Mouse (Mus musculus): ENCODE results near the gene Mast3.

DNA sequence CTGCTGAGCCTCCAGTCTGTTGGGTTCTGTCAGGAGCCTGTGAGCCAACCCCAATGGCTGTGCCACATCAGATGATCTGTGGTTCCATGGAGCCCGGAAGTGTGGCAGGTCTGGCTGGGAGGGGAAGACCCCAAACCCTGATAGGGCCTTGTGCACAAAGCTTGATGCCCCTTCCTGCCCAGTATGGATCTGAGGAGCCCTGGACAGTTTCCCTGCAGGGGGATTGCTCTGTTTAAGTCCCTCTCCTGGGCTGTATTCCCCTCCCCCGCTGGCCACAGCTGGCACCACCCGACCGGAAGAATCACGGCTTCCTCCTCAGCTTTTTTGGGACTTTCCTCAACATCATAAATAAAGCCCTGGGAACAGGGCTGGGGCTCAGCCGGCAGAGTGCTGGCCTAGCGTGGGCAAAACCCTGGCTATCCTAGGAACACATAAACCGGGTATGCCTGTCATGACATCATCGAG lies 28.2 kb upstream of the Mast3 start:
- TF ChIP-seq FLI1 (IDR thresholded peaks at IDR 0.05; ENCODE audit: low read length) (no peak), GATA1 (IDR thresholded peaks at IDR 0.05; ENCODE audit: borderline replicate concordance, low read length) (no peak)

All from megakaryocyte, embryonic 14.5 days (primary cell).